Mouse (Mus musculus) heart, adult 2 months (tissue): ENCODE results near the gene Gpr84. TPM values are rescaled to one million over a fixed set of nuclear protein-coding genes. Genes with fewer than 3 reads are reported as not detected.

Source experiments
- DNase-seq, 2 experiments: peaks; one replicate each; pipeline ENCODE4 v3.0.0; 2021
- H3K27ac ChIP-seq: fragments of 200-600 bp; 2 replicates; pipeline ENCODE4 v1.8.1; 2022
- H3K27me3 ChIP-seq: fragments of 200-500 bp; 2 replicates; pipeline ENCODE4 v1.6.1; 2012; ENCODE audit warnings: mild to moderate bottlenecking, low read length, inconsistent platforms, mixed read lengths; ENCODE audit not compliant: control insufficient read depth, insufficient read depth
- H3K36me3 ChIP-seq: fragments of 200-500 bp; 2 replicates; pipeline ENCODE4 v1.6.1; 2012; ENCODE audit warnings: low read length, inconsistent platforms; ENCODE audit not compliant: control insufficient read depth, insufficient read depth
- H3K4me1 ChIP-seq: fragments of 200-500 bp; 2 replicates; pipeline ENCODE4 v1.6.1; 2011; ENCODE audit warnings: low read length; ENCODE audit not compliant: control insufficient read depth, insufficient read depth
- H3K4me3 ChIP-seq: fragments of 200-600 bp; 2 replicates; pipeline ENCODE4 v1.8.1; 2022
- H3K79me2 ChIP-seq: fragments of 200-500 bp; replicated peaks from 2 replicates; pipeline ENCODE4 v1.6.1; 2012; ENCODE audit warnings: mild to moderate bottlenecking, inconsistent platforms, low read length, moderate library complexity, mixed read lengths; ENCODE audit not compliant: control insufficient read depth, insufficient read depth
- H3K9ac ChIP-seq: fragments of 200-500 bp; 2 replicates; pipeline ENCODE4 v1.6.1; 2012; ENCODE audit warnings: low read depth, mild to moderate bottlenecking, control low read depth, inconsistent platforms, low read length, mixed read lengths
- CTCF ChIP-seq: fragments of 200-600 bp; IDR thresholded peaks from 2 replicates; pipeline ENCODE4 v1.8.1; 2022; ENCODE audit warnings: antibody characterized with exemption, mild to moderate bottlenecking, moderate library complexity
- EP300 ChIP-seq: fragments of 200-500 bp; IDR thresholded peaks from 2 replicates; pipeline ENCODE4 v1.6.1; 2011; ENCODE audit warnings: low read depth, low read length, control low read depth; ENCODE audit not compliant: insufficient read depth
- POLR2A ChIP-seq: fragments of 200-500 bp; IDR thresholded peaks from 2 replicates; pipeline ENCODE4 v1.6.1; 2011; ENCODE audit warnings: mild to moderate bottlenecking, low read depth, low read length, control low read depth; ENCODE audit not compliant: insufficient read depth
- WGBS: fragments of 180-500 bp; shearing (Covaris S2); methylation state at CpG from one replicate; pipeline ENCODE4 v1.1.7; 2018; 5-methylcytosine and 5-hydroxymethylcytosine counted together
- intact Hi-C: fragments of 180-260 bp; cut with DNase I; formaldehyde crosslinking; loops from one replicate; pipeline ENCODE4 v1.15.1; 2025
- polyA plus RNA-seq: library from polyadenylated mRNA; depleted of rRNA; stranded (reverse); fragments of >200 nt; gene quantifications from 2 replicates; pipeline ENCODE4 v1.2.3, GENCODE M21; 2012
- total RNA-seq, 2 experiments: library from RNA; stranded (reverse); gene quantifications; 2 replicates each; pipeline ENCODE4 v1.2.3; 2021

The Gpr84 gene
- total and polyA plus RNA-seq, 3 experiments = 0.06 TPM; not detected in 2

DNA sequence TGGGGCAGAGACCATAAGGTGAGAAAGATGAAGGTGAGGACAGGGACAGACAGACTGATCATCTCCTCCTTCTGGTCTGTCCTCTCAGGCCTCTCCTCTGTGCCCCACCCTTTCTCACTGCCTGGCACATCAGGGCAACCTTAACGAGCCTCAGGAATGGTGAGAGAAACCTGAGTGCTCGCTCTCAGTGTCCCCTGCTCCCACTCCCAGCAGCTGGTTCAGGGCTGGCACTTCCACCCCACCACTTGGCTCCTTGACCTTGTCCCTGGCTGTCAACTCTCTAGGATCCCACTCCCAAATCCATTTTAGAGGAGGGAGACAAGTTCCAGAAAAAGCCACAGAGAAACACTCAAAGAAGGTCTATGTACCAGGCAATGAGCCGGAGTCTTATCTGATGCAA is 24.6 kb upstream of the Gpr84 start:
- H3K27me3 ChIP-seq = no peaks in the 10 kb centered on the region
- intact Hi-C loops = no loop called here
- H3K4me1 ChIP-seq = no peaks in the 10 kb centered on the region
- H3K36me3 ChIP-seq = no peaks in the 10 kb centered on the region
- 75% methylated on average over 3 of the region's 3 CpGs for WGBS
- H3K4me3 ChIP-seq = no peak overlapping the region
- H3K79me2 ChIP-seq = no peaks in the 10 kb centered on the region
- no peak for DNase-seq
- no peak overlapping the region for H3K9ac ChIP-seq
- TF ChIP-seq POLR2A (no peak), EP300 (no peak), CTCF (no peak)
- H3K27ac ChIP-seq = no peak overlapping the region

DNA sequence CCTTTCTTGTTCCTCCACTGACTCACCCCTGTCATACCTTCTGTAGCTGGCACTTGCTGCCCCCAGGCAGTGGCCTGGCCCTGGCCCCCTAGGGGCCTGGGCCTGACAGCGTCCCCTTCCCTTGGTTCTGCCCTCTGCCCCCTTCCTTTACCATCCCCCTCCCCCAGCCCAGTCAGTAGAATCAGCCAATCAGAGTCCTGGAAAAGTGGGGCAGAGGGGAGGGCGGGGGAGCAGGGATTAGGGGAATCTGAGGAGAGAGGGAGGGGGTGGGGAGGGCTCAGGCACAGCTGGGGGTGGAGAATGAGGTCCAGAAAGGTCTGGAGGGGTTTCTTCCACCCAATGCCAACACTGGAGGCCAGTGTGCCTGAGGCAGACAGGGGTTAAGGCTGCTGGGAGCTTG is 23.8 kb upstream of the Gpr84 start:
- Histone ChIP-seq H3K27ac (no peak overlapping the region), H3K9ac (no peak overlapping the region), H3K79me2 (no peaks in the 10 kb centered on the region), H3K4me1 (no peaks in the 10 kb centered on the region), H3K27me3 (no peaks in the 10 kb centered on the region), H3K4me3 (no peak overlapping the region), H3K36me3 (no peaks in the 10 kb centered on the region)
- DNase-seq = no peak
- TF ChIP-seq POLR2A (no peak), EP300 (no peak), CTCF (no peak)
- 40% methylated on average over 2 of the region's 2 CpGs for WGBS
- intact Hi-C loops = no loop called here

DNA sequence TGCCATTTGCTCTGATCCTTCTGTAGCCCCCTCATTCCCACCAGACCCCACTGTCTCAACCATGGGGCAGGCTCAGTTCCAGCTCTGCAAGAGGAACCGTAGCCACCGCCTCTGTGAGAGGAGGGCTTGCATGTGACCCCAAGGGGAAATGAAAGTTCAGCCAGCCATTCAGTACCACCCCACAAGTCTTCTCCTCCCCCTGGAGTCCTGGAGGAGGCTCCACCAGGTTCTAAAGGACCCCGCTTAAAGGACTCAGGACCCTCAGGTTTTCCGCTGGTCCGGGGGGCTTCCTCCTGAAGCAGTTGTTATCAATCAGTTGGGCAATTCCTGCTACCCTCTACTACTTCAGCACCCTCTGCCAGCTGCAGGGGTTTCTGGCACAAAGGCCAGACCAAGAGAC is 23.3 kb upstream of the Gpr84 start:
- H3K9ac ChIP-seq = no peak overlapping the region
- no peaks in the 10 kb centered on the region for H3K4me1 ChIP-seq
- no peaks in the 10 kb centered on the region for H3K79me2 ChIP-seq
- intact Hi-C loops = no loop called here
- H3K36me3 ChIP-seq = no peaks in the 10 kb centered on the region
- peak; percentile 26 to 63 for DNase-seq
- TF ChIP-seq CTCF (no peak), POLR2A (no peak), EP300 (no peak)
- no peaks in the 10 kb centered on the region for H3K27me3 ChIP-seq
- H3K4me3 ChIP-seq = no peak overlapping the region
- 76% methylated on average over 5 of the region's 5 CpGs for WGBS
- H3K27ac ChIP-seq = no peak overlapping the region

DNA sequence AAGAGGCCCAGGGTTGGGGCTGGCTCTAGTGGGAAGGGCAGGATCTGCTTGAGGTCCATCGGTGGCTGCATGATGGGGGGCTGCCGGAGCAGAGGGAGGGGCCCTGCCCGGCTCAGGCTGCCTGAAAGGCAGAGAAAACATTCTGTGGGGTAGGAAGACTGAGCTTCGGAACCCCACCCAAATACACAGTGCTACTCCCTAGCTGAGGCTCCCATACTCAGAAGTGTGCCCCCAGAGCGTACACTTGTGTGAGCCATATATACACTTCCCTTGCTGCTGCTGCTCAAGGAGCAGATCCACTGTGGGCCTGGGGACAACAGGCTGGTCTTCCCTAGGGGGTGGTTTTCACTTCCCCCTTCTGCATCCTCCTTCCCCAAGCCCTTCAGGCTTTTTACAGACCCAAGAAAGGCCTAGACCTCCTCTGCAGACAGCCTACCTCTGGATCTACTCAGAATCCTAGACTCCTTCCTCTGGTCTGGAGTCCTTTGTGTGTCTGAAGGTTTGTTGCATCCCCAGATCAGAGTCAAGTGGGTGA is 22.7 kb upstream of the Gpr84 start:
- Histone ChIP-seq H3K27me3 (no peaks in the 10 kb centered on the region), H3K4me3 (no peak overlapping the region), H3K9ac (no peak overlapping the region), H3K4me1 (no peaks in the 10 kb centered on the region), H3K36me3 (no peaks in the 10 kb centered on the region), H3K79me2 (no peaks in the 10 kb centered on the region), H3K27ac (no peak overlapping the region)
- 76% methylated on average over 5 of the region's 5 CpGs for WGBS
- intact Hi-C loops = no loop called here
- no peak for DNase-seq
- no peak for TF ChIP-seq POLR2A
- no peak for TF ChIP-seq EP300
- no peak for TF ChIP-seq CTCF

DNA sequence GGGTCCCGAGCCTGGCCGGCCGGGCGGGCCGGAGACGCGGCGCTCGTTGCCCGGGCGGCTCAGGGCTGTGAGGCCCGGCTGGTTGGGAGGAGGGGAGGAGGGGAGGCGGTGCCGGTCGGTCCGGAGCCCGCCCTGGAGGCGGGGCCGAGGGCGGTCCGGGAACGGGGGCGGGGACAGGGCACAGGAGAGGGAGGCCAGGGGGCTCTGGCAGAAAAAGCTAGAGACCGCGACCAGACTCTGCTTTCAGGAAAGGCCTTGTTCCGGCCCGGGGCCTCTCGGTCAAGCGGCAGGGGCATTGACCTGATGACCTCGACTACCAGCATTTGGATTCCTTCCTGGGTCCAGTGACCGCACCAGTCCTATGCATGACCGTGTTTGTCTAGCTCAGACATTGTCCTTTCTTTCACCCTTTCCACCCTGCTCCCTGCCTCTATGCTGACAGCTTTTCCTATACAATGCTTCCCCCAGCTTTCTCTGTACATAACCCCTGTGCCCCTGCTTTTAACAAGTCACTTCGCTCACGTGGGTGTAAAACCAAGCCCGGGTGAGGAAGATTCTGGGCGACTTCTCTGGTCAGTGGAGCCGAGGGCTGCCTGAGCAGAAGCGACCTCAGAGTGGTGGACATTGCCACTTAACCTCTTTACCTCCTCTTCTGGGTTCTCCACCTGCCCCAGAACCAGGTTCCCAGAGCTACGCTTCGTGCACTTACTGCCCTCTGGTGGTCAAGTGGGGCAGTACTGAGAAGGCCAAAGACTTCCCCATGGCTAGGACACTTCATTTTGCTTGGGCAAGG is 13.2 kb upstream of the Gpr84 start:
- H3K79me2 ChIP-seq = no peaks in the 10 kb centered on the region
- peak overlapping the region; percentile 65 for H3K9ac ChIP-seq
- H3K4me3 ChIP-seq = peak overlapping the region; percentile 59
- no peaks in the 10 kb centered on the region for H3K36me3 ChIP-seq
- TF ChIP-seq EP300 = peak; percentile 67; the same call in 1 of the 2 replicates
- peak; percentile 95 for TF ChIP-seq CTCF
- TF ChIP-seq POLR2A = 0 out of 2 replicates have a peak, but pooled peaks have one; percentile 30
- H3K27ac ChIP-seq = peak overlapping the region; percentile 57
- no peaks in the 10 kb centered on the region for H3K27me3 ChIP-seq
- 1% methylated on average over 26 of the region's 40 CpGs for WGBS
- intact Hi-C loops = no loop called here
- peak; percentile 92 to 96 for DNase-seq
- H3K4me1 ChIP-seq = no peaks in the 10 kb centered on the region

DNA sequence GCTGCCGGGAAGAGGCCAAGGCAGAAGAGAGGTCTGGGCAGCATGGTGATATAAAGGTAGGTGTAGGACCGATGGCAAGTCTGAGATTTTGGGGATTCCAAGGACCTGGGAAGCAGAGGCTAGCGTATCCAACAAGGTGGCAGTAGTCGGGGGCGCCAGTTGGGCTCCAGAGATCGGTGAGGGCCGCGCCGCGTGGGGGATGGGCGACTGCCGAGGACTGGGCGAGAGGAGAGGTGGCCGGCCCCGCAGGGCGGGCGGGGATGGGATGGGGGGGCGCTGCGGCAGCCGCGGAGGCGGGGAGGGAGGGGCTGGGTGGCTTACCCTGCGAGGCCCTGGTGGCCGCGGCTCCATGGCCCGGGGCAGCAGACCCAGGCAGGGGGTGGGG is 12.7 kb upstream of the Gpr84 start:
- no peaks in the 10 kb centered on the region for H3K27me3 ChIP-seq
- TF ChIP-seq EP300 (no peak), CTCF (no peak), POLR2A (no peak)
- H3K4me3 ChIP-seq = peak overlapping the region; percentile 59
- no peak for DNase-seq
- H3K27ac ChIP-seq = peak overlapping the region; percentile 57
- no peaks in the 10 kb centered on the region for H3K4me1 ChIP-seq
- 5% methylated on average over 25 of the region's 26 CpGs for WGBS
- H3K79me2 ChIP-seq = no peaks in the 10 kb centered on the region
- intact Hi-C loops = no loop called here
- no peaks in the 10 kb centered on the region for H3K36me3 ChIP-seq
- H3K9ac ChIP-seq = peak overlapping the region; percentile 65
